ENCODE assay signal across 8 mouse cellular contexts in genomic region chr1:24586370-24587140, GRCm38 (mm10). TPM values are rescaled to one million over a fixed set of nuclear protein-coding genes. Genes with fewer than 3 reads are reported as not detected.
DNase-seq lines count a peak whose midpoint lies in the region; ATAC-seq and TF ChIP-seq lines count a peak whose summit lies in the region.

No protein-coding gene starts in this region.

- TF ChIP-seq POLR2A in spleen, adult 2 months (IDR thresholded peaks at IDR 0.05; ENCODE audit: low read depth, low read length): no peak

- no peaks in the 10 kb centered on the region for H3K9me3 ChIP-seq in liver, embryonic 16.5 days (replicated peaks; ENCODE audit: control insufficient read depth, low read length)

- peak overlapping the region; percentile 46 for H3K4me2 ChIP-seq in liver, embryonic 16.5 days (ENCODE audit: low read depth, low read length)

- TF ChIP-seq CTCF in spleen, adult 2 months (IDR thresholded peaks at IDR 0.05; ENCODE audit: extremely low read depth, insufficient read depth, insufficient read length, insufficient replicate concordance): no peak

- WGBS in spleen, adult 2 months: 2% methylated on average over 72 of the region's 72 CpGs
- WGBS in liver, embryonic 16.5 days (ENCODE audit: insufficient replicate concordance): 1% methylated on average over 70 of the region's 72 CpGs

- H3K4me3 ChIP-seq in spleen, adult 2 months (ENCODE audit: extremely low read depth, insufficient read depth, insufficient read length): peak overlapping the region; percentile 6; the same call in 1 of the 2 replicates
- H3K4me3 ChIP-seq in liver, embryonic 16.5 days (ENCODE audit: low read depth, low read length): peak overlapping the region; percentile 28

- no peak overlapping the region for H3K27ac ChIP-seq in spleen, adult 2 months (ENCODE audit: insufficient read depth, low read length)
- H3K27ac ChIP-seq in liver, embryonic 16.5 days (ENCODE audit: low read length): no peak overlapping the region

- no peak for DNase-seq in spleen, adult 2 months (ENCODE audit: low read depth in 1 of 2, low spot score in 2 of 2)
- no peak for DNase-seq in spleen, postnatal 14 days (ENCODE audit: low spot score in 2 of 2)
- peak; percentile 73 for DNase-seq in embryo, embryonic 11 days
- DNase-seq in gastrocnemius, postnatal 4 days (ENCODE audit: low spot score in 2 of 2): peak; percentile 50 to 67
- DNase-seq in kidney, postnatal 25 days: peak; percentile 13 to 40
- DNase-seq in right cerebral cortex, postnatal 10 days (ENCODE audit: low spot score in 2 of 2): peak; percentile 55 to 76
- DNase-seq in c-Kit-positive CD71-positive TER-119-positive erythroid progenitor cells, embryonic 14.5 days (ENCODE audit: low spot score): no peak

- H3K9ac ChIP-seq in liver, embryonic 16.5 days (ENCODE audit: low read depth, low read length): no peak overlapping the region

- H3K4me1 ChIP-seq in spleen, adult 2 months (ENCODE audit: control insufficient read depth, insufficient read depth, insufficient read length): no peaks in the 10 kb centered on the region
- H3K4me1 ChIP-seq in liver, embryonic 16.5 days (ENCODE audit: control insufficient read depth, low read depth, low read length): no peaks in the 10 kb centered on the region

- H3K36me3 ChIP-seq in spleen, adult 2 months (ENCODE audit: control insufficient read depth, insufficient read depth, low read length): no peaks in the 10 kb centered on the region
- no peaks in the 10 kb centered on the region for H3K36me3 ChIP-seq in liver, embryonic 16.5 days (ENCODE audit: control insufficient read depth, insufficient read depth)

- ATAC-seq in liver, embryonic 16.5 days (ENCODE audit: low read depth): no peak

- H3K27me3 ChIP-seq in spleen, adult 2 months (ENCODE audit: control insufficient read depth, insufficient read depth, low read length): peaks cover 4% of the 10 kb centered on the region; the same call in 1 of the 2 replicates
- H3K27me3 ChIP-seq in liver, embryonic 16.5 days (ENCODE audit: control insufficient read depth, insufficient read depth, low read depth, low read length): peaks cover 27% of the 10 kb centered on the region

RNA-seq across cellular contexts. Expression of gene Col19a1, which starts 0.7 kb away (rescaled TPM):
- 0.07 and 0.14 TPM in 2 replicates for polyA plus RNA-seq in spleen, adult 2 months (2012; rRNA removed)
- total RNA-seq in gastrocnemius, postnatal 4 days (2021): 10 to 100 TPM in 1 of 2 experiments, 1 to 10 TPM in 1; 9.0 to 11.1 TPM
- 0.02 and 0.09 TPM in 2 replicates for polyA plus RNA-seq in liver, embryonic 16.5 days (2015; fragmentation: Nextera tagmentation; extraction: Ambion mirVana)

Comparison
In these comparisons a context has a peak if more than half of its experiments do, and no peak if none do; other contexts are left out.
1. DNase-seq: peak in embryo, embryonic 11 days (single experiment), gastrocnemius, postnatal 4 days (2 of 2), kidney, postnatal 25 days (2 of 2) and right cerebral cortex, postnatal 10 days (2 of 2); none in spleen, adult 2 months (0 of 2), spleen, postnatal 14 days (0 of 2) and c-Kit-positive CD71-positive TER-119-positive erythroid progenitor cells, embryonic 14.5 days (single experiment).